Mouse (Mus musculus) myocyte (in vitro differentiated cells): ENCODE results near the gene Zmat5. TPM values are rescaled to one million over a fixed set of nuclear protein-coding genes. Genes with fewer than 3 reads are reported as not detected.

Source experiments
- H3K27me3 ChIP-seq: one replicate; pipeline ENCODE4 v1.6.1; 2011; ENCODE audit not compliant: control insufficient read depth, insufficient read depth, insufficient read length
- H3K36me3 ChIP-seq: one replicate; pipeline ENCODE4 v1.6.1; 2011; ENCODE audit not compliant: control insufficient read depth, insufficient read depth
- H3K4me2 ChIP-seq: one replicate; pipeline ENCODE4 v1.6.1; 2011; ENCODE audit warnings: low read depth, control low read depth
- H3K4me3 ChIP-seq: one replicate; pipeline ENCODE4 v1.5.1; 2011; ENCODE audit warnings: mild to moderate bottlenecking, control low read depth, moderate library complexity
- H3K79me2 ChIP-seq: one replicate; pipeline ENCODE4 v1.6.1; 2011; ENCODE audit not compliant: control insufficient read depth, insufficient read depth
- H3ac ChIP-seq: one replicate; pipeline ENCODE4 v1.6.1; 2011; ENCODE audit not compliant: control insufficient read depth, insufficient read length
- CEBPB ChIP-seq: IDR thresholded peaks from 2 replicates; pipeline ENCODE4 v1.6.1; 2011; ENCODE audit warnings: mild to moderate bottlenecking, moderate library complexity; ENCODE audit not compliant: poor library complexity, insufficient read depth, severe bottlenecking
- E2F4 ChIP-seq: IDR thresholded peaks from one replicate; pipeline ENCODE4 v1.6.1; 2011; ENCODE audit warnings: mild to moderate bottlenecking, control low read depth, moderate library complexity; ENCODE audit not compliant: insufficient read depth
- MAX ChIP-seq: IDR thresholded peaks from one replicate; pipeline ENCODE4 v1.6.1; 2011; ENCODE audit warnings: low read depth, mild to moderate bottlenecking, control low read depth
- MYOD1 ChIP-seq, 3 experiments: IDR thresholded peaks; one replicate each; pipeline ENCODE4 v1.6.1; 2011; ENCODE audit warnings: control low read depth in 2 of 3, low read depth in 2 of 3, mild to moderate bottlenecking in 2 of 3, moderate library complexity in 1 of 3; ENCODE audit not compliant: insufficient read length in 2 of 3, control insufficient read depth in 1 of 3
- MYOG ChIP-seq, 3 experiments: IDR thresholded peaks; one replicate each; pipeline ENCODE4 v1.6.1; 2011; ENCODE audit warnings: control low read depth in 2 of 3, low read depth in 2 of 3, mild to moderate bottlenecking in 2 of 3; ENCODE audit not compliant: insufficient read length in 2 of 3, control insufficient read depth in 1 of 3, insufficient read depth in 1 of 3
- POLR2A ChIP-seq: IDR thresholded peaks from one replicate; pipeline ENCODE4 v1.6.1; 2011; ENCODE audit warnings: low read depth, mild to moderate bottlenecking, control low read depth, moderate library complexity; ENCODE audit not compliant: insufficient read length
- POLR2AphosphoS2 ChIP-seq: IDR thresholded peaks from one replicate; pipeline ENCODE4 v1.6.1; 2011; ENCODE audit warnings: low read depth, control low read depth; ENCODE audit not compliant: insufficient read length
- REST ChIP-seq: IDR thresholded peaks from one replicate; pipeline ENCODE4 v1.6.1; 2011; ENCODE audit warnings: mild to moderate bottlenecking, control low read depth, moderate library complexity; ENCODE audit not compliant: insufficient read depth, insufficient read length
- SRF ChIP-seq: IDR thresholded peaks from one replicate; pipeline ENCODE4 v1.6.1; 2011; ENCODE audit warnings: low read depth; ENCODE audit not compliant: control insufficient read depth, insufficient read length
- TCF12 ChIP-seq: IDR thresholded peaks from one replicate; pipeline ENCODE4 v1.6.1; 2011; ENCODE audit warnings: mild to moderate bottlenecking, control low read depth; ENCODE audit not compliant: poor library complexity, insufficient read depth, severe bottlenecking
- TCF3 ChIP-seq: IDR thresholded peaks from one replicate; pipeline ENCODE4 v1.6.1; 2011; ENCODE audit warnings: low read depth, control low read depth; ENCODE audit not compliant: insufficient read length
- USF1 ChIP-seq: IDR thresholded peaks from one replicate; pipeline ENCODE4 v1.6.1; 2011; ENCODE audit warnings: low read depth, mild to moderate bottlenecking, control low read depth, moderate library complexity
- polyA plus RNA-seq: library from polyadenylated mRNA; unstranded; fragments of >200 nt; fragmentation: generic; extraction: Trizol; gene quantifications from one replicate; pipeline ENCODE4 v1.2.1, GENCODE M21; 2012; ENCODE audit warnings: missing spikeins

Zmat5 gene
- polyA plus RNA-seq, 1 experiment, result 57.4 TPM

- Histone ChIP-seq H3K36me3 (no peaks in the 10 kb centered on the region), H3K4me2 (no peak overlapping the region), H3ac (no peak overlapping the region), H3K79me2 (no peaks in the 10 kb centered on the region), H3K4me3 (no peak overlapping the region), H3K27me3 (no peaks in the 10 kb centered on the region)
- TF ChIP-seq MYOD1 (IDR thresholded peaks at IDR 0.05; ENCODE audit: control insufficient read depth in 1 of 3, insufficient read length in 2 of 3, low read depth in 2 of 3), result no peak
- TF ChIP-seq POLR2A, result no peak
- TF ChIP-seq TCF3, result no peak
These were observed 16.6 kb downstream of the Zmat5 start for GRCm38 (mm10) chr11:4720900-4721580.

GRCm38 (mm10) chr11:4721728-4722127 is 17.2 kb downstream of the Zmat5 start:
- Histone ChIP-seq H3K79me2 (no peaks in the 10 kb centered on the region), H3K4me2 (no peak overlapping the region), H3K4me3 (no peak overlapping the region), H3K27me3 (no peaks in the 10 kb centered on the region), H3K36me3 (no peaks in the 10 kb centered on the region), H3ac (no peak overlapping the region)
- TF ChIP-seq SRF (no peak), MYOD1 (IDR thresholded peaks at IDR 0.05; ENCODE audit: control insufficient read depth in 1 of 3, insufficient read length in 2 of 3, low read depth in 2 of 3) (no peak), MAX (no peak), E2F4 (no peak), REST (no peak), TCF3 (no peak), CEBPB (no peak), POLR2AphosphoS2 (no peak), MYOG (IDR thresholded peaks at IDR 0.05; ENCODE audit: control insufficient read depth in 1 of 3, insufficient read depth in 1 of 3, insufficient read length in 2 of 3, low read depth in 2 of 3) (no peak), TCF12 (no peak), USF1 (no peak), POLR2A (no peak)

GRCm38 (mm10) chr11:4729603-4730002 is 25.1 kb downstream of the Zmat5 start:
- no peak overlapping the region for H3ac ChIP-seq
- H3K27me3 ChIP-seq, result no peaks in the 10 kb centered on the region

GRCm38 (mm10) chr11:4730096-4730495 is 25.6 kb downstream of the Zmat5 start:
- no peaks in the 10 kb centered on the region for H3K27me3 ChIP-seq
- H3K36me3 ChIP-seq, result no peaks in the 10 kb centered on the region
- no peak overlapping the region for H3K4me2 ChIP-seq
- H3K79me2 ChIP-seq, result no peaks in the 10 kb centered on the region
- no peak overlapping the region for H3ac ChIP-seq
- TF ChIP-seq MAX (no peak), USF1 (no peak), MYOG (IDR thresholded peaks at IDR 0.05; ENCODE audit: control insufficient read depth in 1 of 3, insufficient read depth in 1 of 3, insufficient read length in 2 of 3, low read depth in 2 of 3) (no peak), TCF3 (no peak), SRF (no peak), REST (no peak), TCF12 (no peak), CEBPB (no peak), POLR2AphosphoS2 (no peak), MYOD1 (IDR thresholded peaks at IDR 0.05; ENCODE audit: control insufficient read depth in 1 of 3, insufficient read length in 2 of 3, low read depth in 2 of 3) (no peak), POLR2A (no peak), E2F4 (no peak)
- no peak overlapping the region for H3K4me3 ChIP-seq

More at GRCm38 (mm10) chr11:4729603-4730002, 25.1 kb downstream of the Zmat5 start:
- Histone ChIP-seq H3K79me2 (no peaks in the 10 kb centered on the region), H3K4me3 (no peak overlapping the region), H3K4me2 (no peak overlapping the region), H3K36me3 (no peaks in the 10 kb centered on the region)
- TF ChIP-seq CEBPB, result no peak
- TF ChIP-seq MAX, result no peak
- no peak for TF ChIP-seq TCF12
- TF ChIP-seq POLR2A, result no peak
- TF ChIP-seq E2F4, result no peak
- TF ChIP-seq SRF, result no peak
- no peak for TF ChIP-seq MYOG (IDR thresholded peaks at IDR 0.05; ENCODE audit: control insufficient read depth in 1 of 3, insufficient read depth in 1 of 3, insufficient read length in 2 of 3, low read depth in 2 of 3)
- no peak for TF ChIP-seq TCF3
- no peak for TF ChIP-seq USF1
- TF ChIP-seq POLR2AphosphoS2, result no peak
- TF ChIP-seq MYOD1 (IDR thresholded peaks at IDR 0.05; ENCODE audit: control insufficient read depth in 1 of 3, insufficient read length in 2 of 3, low read depth in 2 of 3), result no peak
- TF ChIP-seq REST, result no peak

- no peaks in the 10 kb centered on the region for H3K36me3 ChIP-seq
- no peaks in the 10 kb centered on the region for H3K79me2 ChIP-seq
- H3K4me2 ChIP-seq, result no peak overlapping the region
- no peaks in the 10 kb centered on the region for H3K27me3 ChIP-seq
- H3K4me3 ChIP-seq, result no peak overlapping the region
- no peak overlapping the region for H3ac ChIP-seq
- TF ChIP-seq MYOG (IDR thresholded peaks at IDR 0.05; ENCODE audit: control insufficient read depth in 1 of 3, insufficient read depth in 1 of 3, insufficient read length in 2 of 3, low read depth in 2 of 3), result no peak
- TF ChIP-seq USF1, result no peak
- no peak for TF ChIP-seq E2F4
- no peak for TF ChIP-seq POLR2A
- no peak for TF ChIP-seq CEBPB
- TF ChIP-seq TCF3, result no peak
- TF ChIP-seq TCF12, result no peak
- TF ChIP-seq REST, result no peak
- no peak for TF ChIP-seq MYOD1 (IDR thresholded peaks at IDR 0.05; ENCODE audit: control insufficient read depth in 1 of 3, insufficient read length in 2 of 3, low read depth in 2 of 3)
- TF ChIP-seq MAX, result no peak
- TF ChIP-seq SRF, result no peak
- no peak for TF ChIP-seq POLR2AphosphoS2
These were observed 26.4 kb downstream of the Zmat5 start for GRCm38 (mm10) chr11:4730913-4731312.
